Mouse (Mus musculus): ENCODE measurements around the gene Ctsa. TPM values are rescaled to one million over a fixed set of nuclear protein-coding genes. Genes with fewer than 3 reads are reported as not detected.
"Not testable (repeated sequence)": the region's sequence is repeated elsewhere in the genome, so short reads cannot be mapped to it uniquely, and the experiment has no call there.

Ctsa gene
- total RNA-seq, 2 experiments from 2014 or later: 105 to 112 TPM

DNA sequence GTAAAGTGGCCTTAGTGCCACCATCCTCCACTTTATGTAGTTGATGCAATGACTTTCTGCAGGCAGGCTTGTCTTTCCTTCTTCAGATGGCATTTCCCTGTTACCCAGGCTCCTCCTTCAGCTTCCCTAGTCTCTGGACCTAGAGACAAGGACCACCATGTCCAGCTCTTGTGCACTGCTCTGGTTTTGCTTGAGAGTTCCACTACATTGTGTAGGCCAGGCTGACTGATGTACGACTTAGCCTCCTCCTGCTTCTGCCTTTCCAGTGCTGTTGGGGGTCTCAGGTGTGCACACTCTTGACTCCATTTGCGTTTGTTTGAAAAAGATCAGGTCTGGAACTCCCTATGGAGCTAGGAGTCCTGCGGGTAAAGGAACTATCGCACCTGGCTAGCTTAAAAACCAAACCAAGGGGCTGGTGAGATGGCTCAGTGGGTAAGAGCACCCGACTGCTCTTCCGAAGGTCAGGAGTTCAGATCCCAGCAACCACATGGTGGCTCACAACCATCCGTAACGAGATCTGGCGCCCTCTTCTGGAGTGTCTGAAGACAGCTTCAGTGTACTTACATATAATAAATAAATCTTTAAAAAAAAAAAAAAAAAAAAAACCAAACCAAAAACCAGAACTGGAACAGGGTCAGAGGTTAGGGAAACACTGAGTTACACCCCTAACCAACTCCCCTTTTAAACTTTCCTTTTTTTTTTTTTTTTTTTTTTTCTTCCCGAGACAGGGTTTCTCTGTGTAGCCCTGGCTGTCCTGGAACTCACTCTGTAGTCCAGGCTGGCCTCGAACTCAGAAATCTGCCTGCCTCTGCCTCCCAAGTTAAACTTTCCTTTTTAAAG, 44.9 kb downstream of the Ctsa start:
- DNase-seq: not testable (repeated sequence)

DNA sequence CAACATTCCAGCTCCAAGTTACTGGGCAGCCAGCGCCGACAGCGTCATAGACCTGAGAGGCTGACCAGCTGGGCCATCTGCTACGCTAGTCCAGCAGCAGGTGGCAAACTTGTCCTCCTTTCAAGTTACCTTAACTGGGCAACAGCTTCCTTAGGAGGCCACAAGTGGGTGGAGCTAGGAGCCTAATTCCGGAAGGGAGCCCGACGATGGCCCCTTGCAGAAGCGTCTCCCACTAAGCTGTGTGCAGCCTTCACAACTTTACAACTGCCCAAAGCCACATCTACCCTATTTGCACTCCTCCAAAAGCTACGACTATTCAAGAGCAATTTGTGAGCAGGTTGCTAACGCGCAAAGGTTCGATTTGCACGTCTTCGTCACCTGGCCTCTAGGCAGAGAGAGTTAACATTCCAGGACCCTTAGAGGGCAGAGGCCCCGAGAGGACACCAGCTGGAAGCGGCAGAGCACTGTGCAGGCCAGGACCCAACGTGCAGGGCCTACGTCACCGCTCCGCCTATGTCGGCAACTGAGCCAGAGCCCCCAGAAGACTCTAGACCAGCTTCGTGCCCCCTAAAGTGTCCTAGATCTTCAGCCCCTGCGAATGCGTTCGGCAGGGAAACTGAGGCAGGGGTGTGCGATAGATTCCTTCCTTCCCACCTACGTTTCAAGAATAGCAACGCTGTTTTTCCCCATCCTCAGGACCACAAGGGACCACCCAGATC, 46.0 kb downstream of the Ctsa start:
- peak; percentile 54 to 73 for DNase-seq

DNA sequence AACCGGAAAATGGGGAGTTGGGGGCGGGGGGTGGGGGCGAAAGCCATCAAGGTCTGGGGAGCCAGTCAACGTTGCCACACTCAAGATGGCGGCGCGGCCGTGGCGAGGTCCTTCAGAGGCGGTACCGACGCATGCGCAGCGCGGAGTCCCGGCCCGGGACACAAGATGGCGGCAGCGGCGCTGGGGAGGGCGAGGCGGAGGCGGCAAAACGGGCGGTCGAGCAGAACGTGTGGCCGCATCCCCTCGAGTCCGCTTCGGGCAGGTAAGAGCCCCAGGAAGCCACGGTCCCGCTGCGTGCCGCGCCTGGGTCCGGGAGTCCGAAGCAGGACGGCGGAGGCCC, 46.5 kb downstream of the Ctsa start, which contains the start of gene Pcif1:
Gene Pcif1 (plus strand): TSS at position 77 of the 340 bp plus-strand sequence.
- DNase-seq: peak; percentile 91 to 93

DNA sequence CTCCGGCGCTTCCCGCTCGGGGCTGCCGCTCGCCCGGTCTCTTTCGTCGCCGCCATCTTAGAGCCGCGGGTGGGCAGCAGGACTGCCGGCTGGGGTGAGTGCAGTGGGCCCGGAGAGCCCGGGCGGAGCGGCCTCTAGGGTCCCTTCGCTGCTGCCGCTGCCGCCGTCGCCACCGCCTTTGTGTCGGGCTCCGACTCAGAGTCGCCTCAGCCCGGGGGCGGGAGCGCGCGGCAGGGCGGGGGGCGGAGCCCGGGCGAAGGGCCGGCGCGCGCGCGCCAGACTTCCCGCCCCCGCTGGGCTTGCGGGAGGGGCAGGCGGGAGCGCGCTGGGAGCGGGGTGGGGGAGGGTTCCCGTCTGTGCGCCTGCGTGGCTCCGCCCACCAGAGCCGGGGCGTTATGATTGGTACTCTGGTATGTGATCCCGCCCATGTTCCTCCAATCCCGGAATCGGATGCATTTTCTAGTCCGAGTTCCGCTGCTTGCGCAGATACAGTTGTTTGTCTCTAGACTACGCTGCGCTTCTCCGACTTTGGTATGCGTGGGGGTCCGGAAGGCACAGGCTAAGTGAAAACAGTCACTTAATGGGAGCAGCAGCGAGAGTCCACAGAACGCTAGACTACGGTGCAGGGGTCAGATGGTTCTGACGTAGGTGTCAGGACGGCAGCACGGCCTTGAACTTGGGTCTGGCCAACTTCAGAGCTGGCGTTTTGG, 47.0 kb downstream of the Ctsa start:
- DNase-seq: peak; percentile 94 to 96

DNA sequence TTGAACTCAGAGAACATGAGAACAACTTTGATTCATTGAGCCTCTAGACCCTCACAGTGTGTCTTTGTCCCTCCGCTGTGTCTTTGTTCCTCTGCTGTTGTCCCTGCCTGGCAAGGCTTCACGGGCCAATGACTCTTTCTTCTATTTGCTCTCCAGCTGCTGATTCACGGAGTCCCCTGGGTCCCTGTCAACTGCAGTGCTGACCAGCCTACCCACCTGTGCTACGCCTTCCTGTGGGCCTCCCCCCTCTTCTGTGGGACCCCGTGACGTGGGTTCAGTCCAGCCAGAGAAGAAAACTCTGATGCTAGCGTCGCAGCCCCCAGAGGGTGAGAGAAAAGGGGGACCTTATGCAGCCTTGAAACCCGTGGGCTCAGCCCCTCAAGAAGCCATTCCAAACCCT, 49.9 kb downstream of the Ctsa start:
- DNase-seq: no peak

DNA sequence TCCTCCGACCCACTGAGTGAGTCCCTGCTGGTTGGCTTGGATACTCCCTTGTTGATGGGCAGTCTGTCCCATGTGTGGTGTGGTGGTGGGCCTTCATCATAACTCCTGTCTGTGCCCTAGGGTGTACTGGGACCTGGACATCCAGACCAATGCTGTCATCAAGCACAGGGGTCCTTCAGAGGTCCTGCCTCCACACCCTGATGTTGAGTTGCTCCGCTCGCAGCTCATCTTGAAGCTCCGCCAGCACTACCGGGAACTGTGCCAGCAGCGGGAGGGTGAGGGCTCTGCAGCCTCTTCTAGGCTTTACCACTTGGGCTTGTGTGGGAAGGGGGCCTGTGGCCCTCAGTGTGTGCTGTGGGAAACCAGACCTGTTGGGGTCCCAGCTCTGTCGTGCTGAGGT, 53.1 kb downstream of the Ctsa start:
- DNase-seq: peak; percentile 84 to 88

DNA sequence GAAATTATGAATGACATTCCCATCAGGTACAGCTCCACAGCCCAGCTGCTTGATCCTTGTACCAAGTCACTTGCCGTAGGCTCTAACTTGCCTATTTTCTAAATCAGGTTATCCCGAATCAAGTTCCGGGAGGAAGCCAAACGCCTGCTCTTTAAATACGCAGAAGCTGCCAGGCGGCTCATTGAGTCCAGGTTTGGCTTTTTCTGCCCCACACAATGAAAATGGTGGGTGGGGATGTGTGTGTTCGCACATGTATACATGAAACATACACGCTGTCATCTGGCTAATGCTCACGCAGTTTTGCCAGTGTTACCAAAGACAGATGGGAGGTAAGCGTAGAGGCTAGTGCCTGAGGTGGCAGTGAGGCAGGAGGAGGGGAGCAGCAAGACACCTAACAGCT, 53.9 kb downstream of the Ctsa start:
- no peak for DNase-seq

DNA sequence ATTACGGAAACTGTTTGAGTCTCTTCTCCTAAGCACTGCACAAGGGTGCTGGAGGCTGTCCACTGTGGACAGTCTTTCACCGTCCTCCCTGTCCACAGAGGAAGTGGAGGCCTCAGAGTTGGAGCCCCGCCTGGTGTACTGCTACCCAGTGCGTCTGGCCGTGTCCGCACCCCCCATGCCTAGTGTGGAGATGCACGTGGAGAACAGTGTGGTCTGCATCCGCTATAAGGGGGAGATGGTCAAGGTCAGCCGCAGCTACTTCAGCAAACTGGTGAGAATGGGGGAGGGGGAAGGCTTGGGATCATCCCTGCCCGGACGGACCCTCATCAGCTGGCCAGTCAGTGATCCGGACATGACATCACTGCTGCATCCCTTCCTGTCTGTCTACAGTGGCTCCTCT, 56.3 kb downstream of the Ctsa start:
- DNase-seq: no peak

DNA sequence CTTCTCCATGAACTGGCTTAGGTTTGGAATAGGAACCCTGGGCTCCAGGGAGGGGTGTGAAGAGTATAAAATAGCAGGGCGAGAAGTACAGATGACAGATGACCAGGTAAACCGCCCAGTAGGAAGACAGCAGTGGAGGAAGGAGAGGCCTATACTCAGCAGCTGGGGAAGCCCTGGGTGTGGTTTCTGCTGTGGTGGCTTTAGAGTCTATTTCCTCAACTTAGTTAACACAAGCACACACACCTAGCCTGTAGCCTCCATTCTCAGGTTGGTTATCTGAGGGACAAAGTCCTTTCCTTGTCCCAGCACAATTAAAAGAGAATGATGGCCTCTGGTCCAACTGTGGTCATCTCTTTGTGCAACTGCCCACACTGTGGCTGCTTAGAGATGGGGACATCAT, 57.3 kb downstream of the Ctsa start:
- no peak for DNase-seq

Other genes with a start within 250 kb of the Ctsa start
- under 1 TPM in 1 of 2 experiments, not detected in 1; 0.40 TPM for gene Wfdc6a, start 247.4 kb upstream of the Ctsa start, total RNA-seq (2021)
- gene Eppin, start 239.3 kb upstream of the Ctsa start, total RNA-seq (2021): not detected
- not detected for gene Wfdc6b, start 219.4 kb upstream of the Ctsa start, total RNA-seq (2021)
- gene Wfdc8, start 219.2 kb upstream of the Ctsa start, total RNA-seq (2021): not detected
- gene Wfdc16, start 194.1 kb upstream of the Ctsa start, total RNA-seq (2021): not detected
- not detected for gene Wfdc10, start 176.8 kb upstream of the Ctsa start, total RNA-seq (2021)
- gene Wfdc9, start 176.3 kb upstream of the Ctsa start, total RNA-seq (2021): not detected
- not detected for gene Wfdc11, start 158.8 kb upstream of the Ctsa start, total RNA-seq (2021)
- gene Wfdc13, start 147.8 kb upstream of the Ctsa start, total RNA-seq (2021): not detected
- gene Spint4, start 134.4 kb upstream of the Ctsa start, total RNA-seq (2021): not detected
- gene Spint5, start 117.6 kb upstream of the Ctsa start, total RNA-seq (2021): not detected
- gene Wfdc3, start 86.9 kb upstream of the Ctsa start, total RNA-seq (2021): under 1 TPM; 0.26 to 0.36 TPM
- gene Dnttip1, start 86.9 kb upstream of the Ctsa start, total RNA-seq (2021): 10 to 100 TPM; 39.8 to 44.2 TPM
- 10 to 100 TPM in 1 of 2 experiments, 1 to 10 TPM in 1; 7.0 to 10.4 TPM for gene Ube2c, start 63.0 kb upstream of the Ctsa start, total RNA-seq (2021)
- under 1 TPM in 1 of 2 experiments, not detected in 1; 0.53 TPM for gene Tnnc2, start 52.9 kb upstream of the Ctsa start, total RNA-seq (2021)
- gene Snx21, start 47.0 kb upstream of the Ctsa start, total RNA-seq (2021): 10 to 100 TPM; 29.2 to 35.3 TPM
- 10 to 100 TPM; 31.5 to 33.6 TPM for gene Acot8, start 28.0 kb upstream of the Ctsa start, total RNA-seq (2021)
- gene Zswim3, start 27.8 kb upstream of the Ctsa start, total RNA-seq (2021): 1 to 10 TPM; 4.0 to 4.7 TPM
- gene Zswim1, start 10.2 kb upstream of the Ctsa start, total RNA-seq (2021): 10 to 100 TPM in 1 of 2 experiments, 1 to 10 TPM in 1; 9.3 to 10.2 TPM
- gene Spata25, start 4.3 kb upstream of the Ctsa start, total RNA-seq (2021): not detected
- 1 to 10 TPM; 2.1 to 2.5 TPM for gene Neurl2, start 583 bp downstream of the Ctsa start, total RNA-seq (2021)
- gene Pltp, start 24.8 kb downstream of the Ctsa start, total RNA-seq (2021): 10 to 100 TPM; 21.1 to 34.7 TPM
- gene Pcif1, start 46.4 kb downstream of the Ctsa start, total RNA-seq (2021): 10 to 100 TPM; 45.4 to 53.9 TPM
- 10 to 100 TPM; 14.8 to 18.3 TPM for gene Zfp335, start 78.9 kb downstream of the Ctsa start, total RNA-seq (2021)
- gene Mmp9, start 107.9 kb downstream of the Ctsa start, total RNA-seq (2021): under 1 TPM; 0.56 to 0.60 TPM
- 1 to 10 TPM; 4.3 to 7.9 TPM for gene Slc12a5, start 127.9 kb downstream of the Ctsa start, total RNA-seq (2021)
- 10 to 100 TPM; 28.9 to 36.0 TPM for gene Ncoa5, start 202.0 kb downstream of the Ctsa start, total RNA-seq (2021)
- gene Cd40, start 222.8 kb downstream of the Ctsa start, total RNA-seq (2021): 1 to 10 TPM; 1.7 TPM

All from adrenal gland, postnatal 36 days (tissue).